Mouse (Mus musculus) forebrain, embryonic 16.5 days (tissue): ENCODE measurements around the gene Fgfr2. TPM values are rescaled to one million over a fixed set of nuclear protein-coding genes. Genes with fewer than 3 reads are reported as not detected.

Experiments
- ATAC-seq: fragments of 200-750 bp; cut with Nextera tagmentation; 2 replicates; pipeline ENCODE4 v1.8.0; 2017; ENCODE audit warnings: mild to moderate bottlenecking, moderate library complexity
- H3K27ac ChIP-seq: fragments of 300-500 bp; sonication (generic); 2 replicates; pipeline ENCODE4 v1.5.1; 2014; ENCODE audit warnings: low read length, control low read depth
- H3K27me3 ChIP-seq: fragments of 300-500 bp; sonication (generic); replicated peaks from 2 replicates; pipeline ENCODE4 v1.6.1; 2014; ENCODE audit warnings: low read length; ENCODE audit not compliant: control insufficient read depth, insufficient read depth
- H3K36me3 ChIP-seq: fragments of 300-500 bp; sonication (generic); 2 replicates; pipeline ENCODE4 v1.6.1; 2014; ENCODE audit not compliant: control insufficient read depth, insufficient read depth
- H3K4me1 ChIP-seq: fragments of 300-500 bp; sonication (generic); replicated peaks from 2 replicates; pipeline ENCODE4 v1.6.1; 2014; ENCODE audit warnings: low read length; ENCODE audit not compliant: control insufficient read depth, insufficient read depth
- H3K4me2 ChIP-seq: fragments of 300-500 bp; sonication (generic); 2 replicates; pipeline ENCODE4 v1.6.1; 2014; ENCODE audit warnings: mild to moderate bottlenecking, low read length, control low read depth
- H3K4me3 ChIP-seq: fragments of 300-500 bp; sonication (generic); replicated peaks from 2 replicates; pipeline ENCODE4 v1.5.1; 2014; ENCODE audit warnings: mild to moderate bottlenecking, low read length, control low read depth
- H3K9ac ChIP-seq: fragments of 300-500 bp; sonication (generic); replicated peaks from 2 replicates; pipeline ENCODE4 v1.6.1; 2014; ENCODE audit warnings: low read depth, low read length, control low read depth
- H3K9me3 ChIP-seq: fragments of 300-500 bp; sonication (generic); 2 replicates; pipeline ENCODE4 v1.6.1; 2016; ENCODE audit warnings: low read length; ENCODE audit not compliant: control insufficient read depth
- WGBS: fragments of 180-500 bp; shearing (Covaris S2); extraction: QIAGEN DNeasy Blood & Tissue Kit; methylation state at CpG from one replicate; pipeline ENCODE4 v1.1.7; 2014; 5-methylcytosine and 5-hydroxymethylcytosine counted together
- polyA plus RNA-seq: library from polyadenylated mRNA; unstranded; fragments of >200 nt; fragmentation: Nextera tagmentation; extraction: Ambion mirVana; gene quantifications from 2 replicates; pipeline ENCODE4 v1.2.1, GENCODE M21; 2015

Fgfr2 gene
- polyA plus RNA-seq, 1 experiment from 2014 or later, result 39.2 TPM

GRCm38 (mm10) chr7:132596557-132597250, 526.4 kb downstream of the Fgfr2 start:
- Histone ChIP-seq H3K9ac (no peak overlapping the region), H3K4me3 (peak overlapping the region; percentile 46), H3K4me1 (peaks cover 26% of the 10 kb centered on the region), H3K27me3 (peaks cover 62% of the 10 kb centered on the region), H3K9me3 (no peaks in the 10 kb centered on the region), H3K4me2 (peak overlapping the region; percentile 82), H3K36me3 (no peaks in the 10 kb centered on the region), H3K27ac (no peak overlapping the region)
- WGBS, result 4% methylated on average over 26 of the region's 26 CpGs
- ATAC-seq, result no peak

DNA sequence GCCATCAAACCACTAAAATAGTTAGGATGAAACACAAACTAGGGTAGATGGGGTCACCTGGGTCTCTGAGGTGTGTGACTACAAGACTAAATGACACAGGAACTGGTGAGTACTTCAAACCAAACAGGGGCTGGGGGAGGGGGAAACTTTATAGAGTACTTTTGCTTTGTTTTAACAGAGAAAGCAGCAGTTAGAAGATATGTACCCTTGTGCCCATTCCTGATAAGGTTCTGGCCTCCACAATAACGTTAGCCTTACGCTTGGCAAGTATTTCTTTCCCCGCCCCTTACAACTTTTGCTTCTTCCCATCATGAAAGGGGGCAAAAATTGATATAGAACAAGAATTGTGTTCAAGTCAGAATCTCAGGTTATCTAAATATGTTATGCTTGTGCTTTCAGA, 527.4 kb downstream of the Fgfr2 start:
- no peaks in the 10 kb centered on the region for H3K9me3 ChIP-seq
- H3K27me3 ChIP-seq, result peaks cover 55% of the 10 kb centered on the region
- no peaks in the 10 kb centered on the region for H3K36me3 ChIP-seq
- no peak overlapping the region for H3K27ac ChIP-seq
- peaks cover 26% of the 10 kb centered on the region for H3K4me1 ChIP-seq
- no peak overlapping the region for H3K4me3 ChIP-seq
- no peak overlapping the region for H3K9ac ChIP-seq
- no peak overlapping the region for H3K4me2 ChIP-seq
- 80% methylated on average over 3 of the region's 3 CpGs for WGBS
- ATAC-seq, result no peak

- Histone ChIP-seq H3K27ac (no peak overlapping the region), H3K4me3 (no peak overlapping the region), H3K27me3 (peaks cover 42% of the 10 kb centered on the region), H3K36me3 (no peaks in the 10 kb centered on the region), H3K9ac (no peak overlapping the region), H3K9me3 (no peaks in the 10 kb centered on the region), H3K4me2 (no peak overlapping the region), H3K4me1 (peaks cover 18% of the 10 kb centered on the region)
- no peak for ATAC-seq
- WGBS, result 88% methylated on average over 2 of the region's 2 CpGs
Observed at GRCm38 (mm10) chr7:132594325-132594724, 528.8 kb downstream of the Fgfr2 start.

DNA sequence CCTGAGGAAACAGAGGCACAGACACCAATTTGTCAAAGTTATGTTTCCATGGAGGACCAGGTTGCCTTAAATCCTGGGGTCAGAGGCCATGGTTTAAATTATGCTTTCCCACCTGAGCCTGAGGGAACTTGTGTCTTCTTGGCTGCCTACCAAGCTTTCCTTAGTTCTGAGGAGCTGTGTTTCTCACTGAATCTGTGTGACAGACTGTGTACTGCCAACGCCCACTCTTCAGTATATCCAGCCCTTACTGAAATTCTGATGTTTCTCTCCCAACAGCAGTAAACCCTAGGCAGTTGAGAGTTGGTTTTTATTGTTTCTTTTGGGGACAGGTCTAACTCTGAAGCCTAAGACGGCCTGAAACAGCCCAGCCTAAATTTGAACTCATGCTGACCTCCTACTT, 529.4 kb downstream of the Fgfr2 start:
- WGBS, result 70% methylated on average over 2 of the region's 2 CpGs
- no peak for ATAC-seq

GRCm38 (mm10) chr7:132589610-132590009, 533.5 kb downstream of the Fgfr2 start:
- Histone ChIP-seq H3K4me2 (no peak overlapping the region), H3K27me3 (no peaks in the 10 kb centered on the region; the same call in 1 of the 2 replicates), H3K27ac (no peak overlapping the region), H3K4me3 (no peak overlapping the region), H3K36me3 (no peaks in the 10 kb centered on the region), H3K4me1 (no peaks in the 10 kb centered on the region), H3K9me3 (no peaks in the 10 kb centered on the region), H3K9ac (no peak overlapping the region)
- 59% methylated on average over 5 of the region's 5 CpGs for WGBS
- no peak for ATAC-seq

More for the DNA sequence above, 529.4 kb downstream of the Fgfr2 start:
- Histone ChIP-seq H3K4me1 (peaks cover 14% of the 10 kb centered on the region), H3K27me3 (peaks cover 36% of the 10 kb centered on the region), H3K36me3 (no peaks in the 10 kb centered on the region), H3K4me2 (no peak overlapping the region), H3K4me3 (no peak overlapping the region), H3K27ac (no peak overlapping the region), H3K9me3 (no peaks in the 10 kb centered on the region), H3K9ac (no peak overlapping the region)

DNA sequence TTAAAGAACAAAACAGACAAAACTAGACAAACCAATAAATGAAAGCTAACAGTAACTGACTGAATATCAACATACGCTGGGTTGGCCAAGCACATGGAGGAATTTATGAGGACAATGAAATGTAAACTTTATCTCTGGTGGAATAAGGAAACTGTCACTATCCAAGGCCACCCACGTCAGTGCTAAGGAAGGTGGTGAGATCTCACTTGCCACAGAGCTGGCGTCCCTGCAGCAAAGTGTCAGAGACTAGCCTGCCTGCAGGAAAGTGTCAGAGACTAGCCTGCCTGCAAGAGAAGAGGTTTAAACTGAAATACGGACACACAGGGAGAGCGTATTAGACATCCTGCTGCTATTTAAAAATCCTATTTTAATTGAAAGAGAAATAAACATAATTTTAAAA, 536.0 kb downstream of the Fgfr2 start:
- no peaks in the 10 kb centered on the region for H3K9me3 ChIP-seq
- H3K27ac ChIP-seq, result no peak overlapping the region
- no peaks in the 10 kb centered on the region for H3K27me3 ChIP-seq
- H3K4me3 ChIP-seq, result no peak overlapping the region
- ATAC-seq, result no peak
- H3K36me3 ChIP-seq, result no peaks in the 10 kb centered on the region
- 71% methylated on average over 5 of the region's 5 CpGs for WGBS
- H3K9ac ChIP-seq, result no peak overlapping the region
- no peak overlapping the region for H3K4me2 ChIP-seq
- H3K4me1 ChIP-seq, result no peaks in the 10 kb centered on the region

GRCm38 (mm10) chr7:132585695-132586491, 537.3 kb downstream of the Fgfr2 start:
- Histone ChIP-seq H3K9ac (no peak overlapping the region), H3K4me2 (no peak overlapping the region), H3K9me3 (no peaks in the 10 kb centered on the region), H3K27ac (no peak overlapping the region), H3K4me3 (no peak overlapping the region), H3K27me3 (no peaks in the 10 kb centered on the region), H3K4me1 (no peaks in the 10 kb centered on the region), H3K36me3 (no peaks in the 10 kb centered on the region)
- WGBS, result 68% methylated on average over 3 of the region's 3 CpGs
- no peak for ATAC-seq

GRCm38 (mm10) chr7:132581441-132581840, 541.7 kb downstream of the Fgfr2 start:
- no peaks in the 10 kb centered on the region for H3K36me3 ChIP-seq
- H3K4me3 ChIP-seq, result no peak overlapping the region
- H3K27ac ChIP-seq, result no peak overlapping the region
- no peaks in the 10 kb centered on the region for H3K27me3 ChIP-seq
- WGBS, result 100% methylated on average over 2 of the region's 2 CpGs
- H3K9me3 ChIP-seq, result no peaks in the 10 kb centered on the region
- no peak overlapping the region for H3K4me2 ChIP-seq
- ATAC-seq, result no peak
- no peak overlapping the region for H3K9ac ChIP-seq
- H3K4me1 ChIP-seq, result peaks cover 3% of the 10 kb centered on the region

- no peak overlapping the region for H3K27ac ChIP-seq
- no peaks in the 10 kb centered on the region for H3K9me3 ChIP-seq
- H3K9ac ChIP-seq, result no peak overlapping the region
- ATAC-seq, result no peak
- H3K4me2 ChIP-seq, result no peak overlapping the region
- peaks cover 7% of the 10 kb centered on the region for H3K4me1 ChIP-seq
- H3K36me3 ChIP-seq, result no peaks in the 10 kb centered on the region
- no peaks in the 10 kb centered on the region for H3K27me3 ChIP-seq
- WGBS, result 90% methylated on average over 6 of the region's 6 CpGs
- no peak overlapping the region for H3K4me3 ChIP-seq
Observed at GRCm38 (mm10) chr7:132580511-132580910, 542.6 kb downstream of the Fgfr2 start.
